Mouse (Mus musculus) liver, embryonic 15.5 days (tissue): ENCODE measurements at regions not wholly inside any gene's neighbourhood (a gene's known extent, or its start where the extent isn't known, plus 50 kb on each side); places are given as distances from the start of the nearest gene placed in this dataset.

Experiments
- ATAC-seq: fragments of 200-750 bp; cut with Nextera tagmentation; 2 replicates; pipeline ENCODE4 v1.8.0; 2017; ENCODE audit warnings: moderate number of reproducible peaks, mild to moderate bottlenecking, moderate library complexity; ENCODE audit not compliant: insufficient read depth
- H3K27ac ChIP-seq: fragments of 300-500 bp; sonication (generic); replicated peaks from 2 replicates; pipeline ENCODE4 v1.5.1; 2015; ENCODE audit warnings: mild to moderate bottlenecking, inconsistent platforms
- H3K27me3 ChIP-seq: fragments of 300-500 bp; sonication (generic); 2 replicates; pipeline ENCODE4 v1.6.1; 2015; ENCODE audit warnings: mild to moderate bottlenecking, inconsistent platforms
- H3K36me3 ChIP-seq: fragments of 300-500 bp; sonication (generic); replicated peaks from 2 replicates; pipeline ENCODE4 v1.6.1; 2015; ENCODE audit warnings: moderate library complexity, mild to moderate bottlenecking, inconsistent platforms
- H3K4me1 ChIP-seq: fragments of 300-500 bp; sonication (generic); replicated peaks from 2 replicates; pipeline ENCODE4 v1.6.1; 2015; ENCODE audit warnings: inconsistent platforms
- H3K4me2 ChIP-seq: fragments of 300-500 bp; sonication (generic); 2 replicates; pipeline ENCODE4 v1.6.1; 2015; ENCODE audit warnings: moderate library complexity, mild to moderate bottlenecking, inconsistent platforms
- H3K4me3 ChIP-seq: fragments of 300-500 bp; sonication (generic); replicated peaks from 2 replicates; pipeline ENCODE4 v1.5.1; 2015; ENCODE audit warnings: mild to moderate bottlenecking, inconsistent platforms
- H3K9ac ChIP-seq: fragments of 300-500 bp; sonication (generic); 2 replicates; pipeline ENCODE4 v1.6.1; 2015; ENCODE audit warnings: moderate library complexity, mild to moderate bottlenecking, inconsistent platforms
- H3K9me3 ChIP-seq: fragments of 300-500 bp; sonication (generic); replicated peaks from 2 replicates; pipeline ENCODE4 v1.6.1; 2016; ENCODE audit warnings: inconsistent platforms
- WGBS: fragments of 180-500 bp; shearing (Covaris S2); methylation state at CpG from one replicate; pipeline ENCODE4 v1.1.7; 2015; ENCODE audit warnings: mixed read lengths; ENCODE audit not compliant: insufficient replicate concordance; 5-methylcytosine and 5-hydroxymethylcytosine counted together

GRCm38 (mm10) chr1:90518584-90519265 lies 84.1 kb upstream of the Cops8 start:
- H3K27me3 ChIP-seq, result no peaks in the 10 kb centered on the region
- no peak overlapping the region for H3K4me2 ChIP-seq
- H3K36me3 ChIP-seq, result no peaks in the 10 kb centered on the region
- no peaks in the 10 kb centered on the region for H3K9me3 ChIP-seq
- no peaks in the 10 kb centered on the region for H3K4me1 ChIP-seq
- no peak overlapping the region for H3K9ac ChIP-seq
- H3K27ac ChIP-seq, result no peak overlapping the region
- ATAC-seq, result no peak
- H3K4me3 ChIP-seq, result no peak overlapping the region
- WGBS, result 50% methylated on average over 9 of the region's 9 CpGs

DNA sequence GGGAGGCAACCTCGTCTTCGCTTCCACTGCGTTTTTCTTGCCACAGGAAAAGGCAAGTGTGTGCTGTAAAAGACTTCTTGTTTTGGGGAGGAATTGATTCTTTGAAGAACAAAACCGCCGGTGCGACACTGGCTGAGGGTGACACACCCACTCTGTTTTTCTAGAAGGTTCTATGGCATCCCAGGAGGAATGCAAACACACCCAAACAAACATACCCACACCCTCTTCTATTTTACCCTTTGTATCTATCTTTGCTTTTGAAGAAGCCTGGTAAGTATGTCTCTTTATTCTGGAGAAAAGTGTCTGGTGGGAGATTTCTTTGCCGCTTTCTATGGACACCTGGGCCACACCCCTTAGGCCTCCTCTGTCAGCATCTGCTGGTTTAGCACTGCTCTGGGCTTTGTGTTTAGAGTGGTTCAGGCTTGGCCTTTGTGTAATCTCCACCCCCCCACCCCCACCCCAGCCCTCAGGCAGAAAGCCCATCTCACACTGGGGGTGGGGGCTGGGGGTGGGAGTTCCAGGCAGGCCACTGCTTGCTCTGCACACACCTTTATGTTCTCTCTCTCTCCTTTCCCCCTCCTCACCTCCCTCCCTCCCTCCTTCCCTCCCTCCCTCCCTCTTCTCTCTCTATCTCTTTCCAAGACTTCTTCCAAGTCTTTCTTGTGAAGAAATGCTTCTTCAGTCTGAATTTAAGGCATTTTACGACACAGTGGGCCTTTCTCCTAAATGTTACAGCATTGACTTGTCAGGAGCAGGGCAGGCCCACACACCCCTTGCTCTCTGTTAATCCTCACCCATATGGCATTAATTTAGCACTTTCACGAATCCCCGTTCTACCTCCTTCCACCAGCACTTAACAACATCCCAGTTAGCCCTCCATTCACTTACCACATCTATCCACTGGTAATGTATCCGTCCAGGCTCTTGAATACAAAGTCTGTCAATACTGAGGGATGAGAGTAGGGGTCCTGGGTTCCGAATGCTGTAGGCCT lies 83.2 kb upstream of the Cops8 start:
- H3K27me3 ChIP-seq, result no peaks in the 10 kb centered on the region

DNA sequence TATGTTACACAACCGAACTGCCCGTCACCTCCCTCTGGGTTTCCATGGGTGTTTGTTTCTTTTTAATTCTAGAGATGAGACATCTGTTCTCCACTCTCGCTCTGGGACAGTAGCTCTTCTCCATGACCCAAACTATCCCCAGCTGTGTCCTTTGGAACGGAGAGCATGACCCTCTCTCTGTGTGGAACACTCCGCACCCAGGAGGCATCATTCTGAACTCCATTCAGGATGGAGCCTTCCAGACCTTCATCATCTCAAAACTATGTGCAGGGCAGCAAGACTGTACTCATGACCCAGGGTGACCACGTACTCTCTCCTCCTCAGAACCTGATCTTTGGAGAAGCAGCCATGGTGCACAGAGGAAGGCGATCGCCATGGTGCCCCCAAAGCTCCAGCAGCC lies 80.5 kb upstream of the Cops8 start:
- Histone ChIP-seq H3K36me3 (no peaks in the 10 kb centered on the region), H3K4me3 (no peak overlapping the region), H3K9ac (no peak overlapping the region), H3K9me3 (no peaks in the 10 kb centered on the region), H3K4me1 (no peaks in the 10 kb centered on the region), H3K27ac (no peak overlapping the region), H3K27me3 (no peaks in the 10 kb centered on the region), H3K4me2 (no peak overlapping the region)
- no peak for ATAC-seq
- WGBS, result 69% methylated on average over 8 of the region's 8 CpGs

More for the DNA sequence above, 83.2 kb upstream of the Cops8 start:
- H3K36me3 ChIP-seq, result no peaks in the 10 kb centered on the region
- H3K4me3 ChIP-seq, result no peak overlapping the region
- H3K4me2 ChIP-seq, result no peak overlapping the region
- no peak overlapping the region for H3K27ac ChIP-seq
- no peak overlapping the region for H3K9ac ChIP-seq
- ATAC-seq, result no peak
- 59% methylated on average over 12 of the region's 12 CpGs for WGBS
- H3K4me1 ChIP-seq, result no peaks in the 10 kb centered on the region
- H3K9me3 ChIP-seq, result no peaks in the 10 kb centered on the region

DNA sequence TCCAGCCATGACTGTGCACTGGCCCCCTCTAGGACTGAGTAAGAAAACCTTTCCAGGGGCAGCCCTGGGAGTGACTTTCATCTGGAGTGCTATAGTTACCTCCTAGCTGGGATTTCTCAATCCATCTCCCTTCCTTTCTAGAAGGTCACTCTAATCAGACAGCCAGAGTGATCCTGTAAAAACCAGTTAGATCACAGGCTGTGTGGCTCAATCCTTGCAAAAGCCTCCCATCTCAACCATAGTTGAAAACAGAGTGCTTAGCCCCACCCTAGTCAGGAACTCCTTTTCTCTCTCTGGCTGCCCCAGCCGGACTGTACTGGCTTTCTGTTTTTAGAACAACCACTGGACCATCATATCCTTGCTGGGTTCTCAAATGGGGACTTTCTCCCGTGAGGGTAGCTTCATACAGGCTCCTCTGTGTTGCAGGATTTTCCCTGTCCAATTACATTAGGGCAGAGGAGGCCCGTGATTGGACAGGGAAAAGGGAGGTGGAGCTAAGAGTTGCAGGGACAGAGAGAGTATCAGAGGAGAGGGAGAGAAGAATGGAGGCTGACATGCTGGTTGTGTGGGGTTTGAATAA lies 78.0 kb upstream of the Cops8 start:
- Histone ChIP-seq H3K27ac (no peak overlapping the region), H3K9me3 (no peaks in the 10 kb centered on the region), H3K4me2 (no peak overlapping the region), H3K9ac (no peak overlapping the region), H3K4me1 (no peaks in the 10 kb centered on the region), H3K36me3 (no peaks in the 10 kb centered on the region), H3K27me3 (no peaks in the 10 kb centered on the region), H3K4me3 (no peak overlapping the region)
- no peak for ATAC-seq
- WGBS, result 12% methylated on average over 3 of the region's 3 CpGs

DNA sequence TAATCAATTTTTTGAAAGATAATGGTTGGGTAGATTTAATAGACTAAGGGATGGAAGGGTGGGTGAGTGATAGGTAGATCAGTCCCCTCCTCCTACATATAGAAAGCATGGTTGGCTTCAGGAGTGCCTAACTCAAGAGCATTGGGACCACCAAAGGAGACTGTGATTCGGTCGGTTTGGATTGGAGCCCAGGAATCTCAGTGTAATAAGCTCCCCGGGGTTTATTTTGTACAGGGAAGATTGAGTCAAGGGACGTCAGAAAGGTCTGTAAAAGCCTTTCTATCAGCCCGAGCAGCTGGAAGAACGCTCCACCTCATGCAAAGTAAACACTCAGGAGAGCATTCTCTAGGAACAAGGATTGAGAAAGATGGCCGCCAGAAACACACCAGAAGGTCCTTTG lies 76.5 kb upstream of the Cops8 start:
- WGBS, result 54% methylated on average over 7 of the region's 7 CpGs
- no peak overlapping the region for H3K4me2 ChIP-seq
- H3K27me3 ChIP-seq, result no peaks in the 10 kb centered on the region
- H3K4me1 ChIP-seq, result no peaks in the 10 kb centered on the region
- no peak overlapping the region for H3K9ac ChIP-seq
- H3K4me3 ChIP-seq, result no peak overlapping the region
- no peak overlapping the region for H3K27ac ChIP-seq
- no peaks in the 10 kb centered on the region for H3K36me3 ChIP-seq
- no peak for ATAC-seq
- H3K9me3 ChIP-seq, result no peaks in the 10 kb centered on the region

DNA sequence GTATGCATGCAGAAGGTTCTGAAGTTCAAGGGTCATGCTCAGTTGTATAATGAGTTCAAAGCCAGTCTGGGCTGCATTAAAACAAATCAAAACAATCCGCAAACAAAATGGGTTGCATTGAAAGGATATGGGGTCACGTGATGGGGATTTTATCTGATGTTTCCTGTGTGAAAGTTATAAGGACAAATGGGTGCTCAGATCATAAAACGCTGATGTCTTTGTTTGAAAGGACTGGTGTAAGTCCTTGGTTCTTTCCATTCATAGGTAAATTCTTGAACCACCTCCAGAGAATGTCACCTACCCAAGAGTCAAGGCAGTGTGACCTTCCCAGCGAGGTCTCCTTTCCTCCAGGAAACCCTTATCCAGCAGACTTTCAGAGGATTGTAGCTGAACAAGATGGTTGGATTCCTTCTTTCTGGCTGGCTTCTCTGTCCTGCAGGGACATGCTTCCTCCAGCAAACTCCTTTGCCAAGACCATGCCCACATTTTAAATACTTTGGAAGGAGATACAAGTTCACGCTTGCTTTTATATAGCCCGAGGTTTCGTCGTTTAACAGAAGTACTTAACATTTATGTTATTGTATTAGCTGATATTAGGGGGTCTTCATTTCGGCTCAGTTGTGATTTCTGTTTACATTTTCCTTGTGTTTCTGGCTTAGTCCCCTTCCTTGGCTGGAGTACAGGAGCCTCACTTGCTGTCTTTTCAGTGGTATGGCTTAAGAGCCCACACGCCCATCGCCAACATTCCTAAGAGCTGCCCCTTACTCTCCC lies 74.6 kb upstream of the Cops8 start:
- Histone ChIP-seq H3K4me2 (no peak overlapping the region), H3K4me1 (no peaks in the 10 kb centered on the region), H3K4me3 (no peak overlapping the region), H3K27ac (no peak overlapping the region), H3K27me3 (no peaks in the 10 kb centered on the region), H3K9ac (no peak overlapping the region), H3K9me3 (no peaks in the 10 kb centered on the region), H3K36me3 (no peaks in the 10 kb centered on the region)
- 60% methylated on average over 11 of the region's 11 CpGs for WGBS
- ATAC-seq, result no peak

- H3K9ac ChIP-seq, result no peak overlapping the region
- H3K4me1 ChIP-seq, result no peaks in the 10 kb centered on the region
- H3K36me3 ChIP-seq, result no peaks in the 10 kb centered on the region
- WGBS, result 74% methylated on average over 6 of the region's 6 CpGs
- no peaks in the 10 kb centered on the region for H3K9me3 ChIP-seq
- H3K27me3 ChIP-seq, result no peaks in the 10 kb centered on the region
- H3K4me2 ChIP-seq, result no peak overlapping the region
- H3K27ac ChIP-seq, result no peak overlapping the region
- ATAC-seq, result no peak
- no peak overlapping the region for H3K4me3 ChIP-seq
These were observed 69.3 kb upstream of the Cops8 start for GRCm38 (mm10) chr1:90533481-90533880.

DNA sequence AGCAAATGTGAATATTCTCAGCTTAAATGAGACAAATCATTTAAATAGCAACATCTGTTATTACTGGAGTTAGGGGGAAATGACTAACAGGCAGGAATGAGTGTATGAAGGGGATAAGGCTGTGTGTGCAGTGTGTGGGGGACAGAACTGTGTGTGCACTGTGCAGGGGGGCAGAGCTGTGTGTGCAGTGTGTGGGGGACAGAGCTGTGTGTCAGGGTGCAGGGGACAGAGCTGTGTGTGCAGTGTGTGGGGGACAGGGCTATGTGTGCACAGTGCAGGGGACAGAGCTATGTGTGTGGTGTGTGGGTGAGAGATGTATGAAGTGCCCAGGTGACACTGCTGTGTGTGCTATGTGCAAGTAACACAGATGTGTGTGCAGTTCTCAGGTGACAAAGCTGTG lies 66.7 kb upstream of the Cops8 start:
- Histone ChIP-seq H3K4me2 (no peak overlapping the region), H3K4me3 (no peak overlapping the region), H3K9ac (no peak overlapping the region), H3K27me3 (no peaks in the 10 kb centered on the region), H3K4me1 (no peaks in the 10 kb centered on the region), H3K27ac (no peak overlapping the region), H3K36me3 (no peaks in the 10 kb centered on the region), H3K9me3 (no peaks in the 10 kb centered on the region)
- no peak for ATAC-seq

DNA sequence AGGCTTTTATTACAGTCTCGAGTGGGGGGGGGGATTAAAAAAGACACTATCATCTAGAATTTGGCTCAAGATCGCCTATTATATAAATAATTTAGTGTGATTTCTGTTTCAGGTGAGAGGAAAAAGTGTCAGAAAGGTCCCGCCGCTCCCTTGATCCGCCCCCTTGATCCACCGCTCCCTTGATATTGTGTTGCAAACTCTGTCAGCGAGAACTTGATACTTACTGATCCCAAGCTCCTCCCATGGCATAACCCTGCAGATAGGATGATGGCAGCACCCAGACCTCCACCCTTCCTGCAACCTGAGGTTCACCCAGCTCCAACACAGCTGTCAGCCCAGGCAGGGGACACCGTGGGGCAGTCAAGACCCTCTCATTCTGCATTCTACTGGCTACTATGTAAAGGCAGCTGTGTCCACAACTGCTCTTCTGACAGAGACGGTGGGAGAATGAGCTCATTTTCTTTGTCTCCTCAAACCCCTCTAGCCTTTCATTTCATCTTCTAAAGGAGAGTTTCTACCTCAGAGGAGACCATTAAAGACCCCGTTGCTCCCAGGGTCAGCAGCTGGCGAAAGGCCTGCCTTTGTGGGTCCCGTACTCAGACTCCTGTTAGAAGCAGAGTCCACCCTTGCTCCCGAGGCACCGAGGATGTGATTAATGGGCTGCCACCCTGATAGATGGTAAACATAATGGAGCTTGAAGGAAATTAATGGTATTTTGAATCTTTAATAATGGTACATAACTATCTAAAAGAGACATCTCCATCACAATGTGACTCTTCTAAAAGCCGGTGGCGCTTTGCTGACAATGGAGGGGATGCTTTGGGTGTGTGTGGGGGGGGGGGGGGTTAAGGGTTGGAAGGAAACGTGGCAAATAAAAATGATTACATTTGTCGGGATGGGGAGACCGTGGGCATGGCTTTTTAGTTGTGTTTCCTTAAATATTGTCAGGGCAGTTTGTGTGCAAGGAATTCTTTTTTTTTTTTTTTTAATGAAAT lies 58.7 kb upstream of the Cops8 start:
- no peak overlapping the region for H3K4me3 ChIP-seq
- WGBS, result 52% methylated on average over 19 of the region's 19 CpGs
- H3K27ac ChIP-seq, result no peak overlapping the region
- H3K27me3 ChIP-seq, result no peaks in the 10 kb centered on the region
- no peaks in the 10 kb centered on the region for H3K9me3 ChIP-seq
- H3K4me1 ChIP-seq, result no peaks in the 10 kb centered on the region
- ATAC-seq, result no peak
- H3K4me2 ChIP-seq, result no peak overlapping the region
- no peaks in the 10 kb centered on the region for H3K36me3 ChIP-seq
- no peak overlapping the region for H3K9ac ChIP-seq

DNA sequence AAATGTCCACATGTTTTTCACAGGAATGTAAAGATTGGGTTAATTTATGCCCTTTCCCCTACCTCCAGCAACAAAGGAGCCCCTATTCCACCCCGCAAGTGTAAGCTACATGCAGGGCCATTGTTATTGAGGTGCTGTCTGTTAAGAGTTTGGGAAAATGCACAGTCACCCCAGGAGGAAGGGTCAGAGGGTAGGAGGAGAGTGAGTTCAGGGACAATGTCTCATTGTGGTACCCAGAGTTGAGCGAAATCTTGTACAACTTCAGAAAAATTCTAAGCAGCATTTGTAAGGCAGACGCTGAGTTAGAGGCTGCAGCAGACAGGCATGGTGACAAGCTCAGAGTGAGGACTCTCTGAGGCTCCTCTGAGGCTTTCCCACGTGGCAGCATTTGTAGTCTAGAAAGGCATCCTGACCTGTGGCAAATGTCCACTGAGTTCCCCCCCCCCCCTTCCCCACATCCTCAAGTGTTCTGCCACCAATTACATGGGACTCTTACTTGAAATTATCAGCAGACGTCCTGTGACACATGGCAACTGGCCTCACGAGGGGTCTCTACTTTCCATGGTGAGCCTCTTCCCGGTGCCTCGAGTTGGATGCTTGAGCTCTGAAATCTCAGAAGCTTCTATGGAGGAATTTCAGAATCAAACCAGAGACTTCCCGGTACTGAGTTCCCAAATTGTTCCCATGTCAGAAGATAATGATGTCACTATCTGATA lies 57.8 kb upstream of the Cops8 start:
- Histone ChIP-seq H3K4me2 (no peak overlapping the region), H3K4me1 (no peaks in the 10 kb centered on the region), H3K27ac (no peak overlapping the region), H3K27me3 (no peaks in the 10 kb centered on the region), H3K36me3 (no peaks in the 10 kb centered on the region), H3K9me3 (no peaks in the 10 kb centered on the region), H3K4me3 (no peak overlapping the region), H3K9ac (no peak overlapping the region)
- ATAC-seq, result no peak
- 56% methylated on average over 9 of the region's 9 CpGs for WGBS
